Mouse (Mus musculus) layer of hippocampus, adult 8-10 months (tissue): Measurements from ENCODE around the gene Prkcz. TPM values are rescaled to one million over a fixed set of nuclear protein-coding genes. Genes with fewer than 3 reads are reported as not detected.
"Not testable (repeated sequence)": the region's sequence is repeated elsewhere in the genome, so short reads cannot be mapped to it uniquely, and the experiment has no call there.

Experiments
- DNase-seq, 2 experiments: peaks; one replicate each; pipeline ENCODE4 v3.0.0; 2022; ENCODE audit warnings: low spot score in 2 of 2
- total RNA-seq, 4 experiments: library from RNA; stranded (reverse); gene quantifications; 2 replicates each; pipeline ENCODE4 v1.2.4; 2022

Prkcz gene
- total RNA-seq, 4 experiments from 2014 or later: 144 to 189 (median 169) TPM

DNA sequence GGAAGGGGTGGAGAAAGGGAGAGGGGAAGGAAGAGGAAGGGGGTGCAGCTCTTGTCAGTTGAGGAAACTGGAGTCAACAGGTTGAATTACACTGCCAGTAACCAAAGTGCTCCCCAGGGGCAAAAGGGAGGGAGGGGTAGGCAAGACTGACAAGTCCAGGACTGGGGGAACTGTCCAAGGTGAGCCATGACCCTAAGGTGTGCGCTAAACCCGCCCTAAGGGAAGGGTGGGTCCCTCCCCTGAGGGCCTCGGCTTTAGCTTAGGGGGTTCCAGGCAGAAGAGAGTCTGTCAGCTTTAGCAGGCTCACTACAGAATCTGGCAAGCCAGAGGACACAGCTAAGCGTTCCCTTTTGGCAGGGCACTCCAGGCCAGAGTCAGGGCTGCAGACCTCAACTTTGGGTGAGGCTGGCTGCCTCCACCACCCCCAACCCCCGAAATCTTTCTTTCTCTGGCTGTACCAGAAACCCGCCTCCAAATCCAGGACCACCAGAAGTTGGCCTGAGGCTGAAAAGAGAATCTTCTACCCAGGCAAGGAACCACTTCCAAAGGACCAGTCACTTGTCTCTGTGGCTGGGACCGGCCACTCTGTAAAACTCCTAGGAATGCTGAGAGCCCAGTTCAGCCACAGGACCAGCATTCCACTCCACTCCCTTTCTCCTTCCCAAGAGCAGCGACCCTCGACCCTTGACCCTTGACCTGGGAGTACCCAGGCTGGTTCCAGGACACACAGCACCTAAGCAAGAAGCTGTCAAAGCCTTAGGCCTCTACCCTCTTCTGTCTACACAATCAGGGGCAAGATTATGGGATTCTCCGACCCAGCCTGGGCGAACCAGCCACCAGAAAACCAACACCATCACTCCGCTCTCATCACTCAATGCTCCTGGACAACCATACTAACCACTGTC is 1.3 kb downstream of the Prkcz start:
- no peak for DNase-seq

DNA sequence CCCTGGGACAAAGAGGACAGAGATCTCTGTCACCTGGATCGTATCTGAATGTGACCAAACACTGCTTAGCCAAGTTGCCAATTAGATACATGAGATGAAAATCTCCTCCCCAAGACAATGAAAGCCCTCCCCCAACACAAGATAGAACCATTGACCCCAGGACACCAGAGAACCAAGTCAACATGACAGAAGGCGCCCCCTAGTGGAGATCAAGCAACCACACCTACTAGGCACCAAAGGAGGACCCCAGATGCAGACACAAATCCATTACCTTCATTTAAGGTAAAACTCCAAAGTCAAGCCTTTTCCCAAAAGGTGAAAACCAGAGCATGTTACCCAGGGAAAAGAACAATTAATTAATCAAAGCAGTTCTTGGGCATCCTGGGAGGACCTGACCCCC is 3.6 kb downstream of the Prkcz start:
- no peak for DNase-seq

DNA sequence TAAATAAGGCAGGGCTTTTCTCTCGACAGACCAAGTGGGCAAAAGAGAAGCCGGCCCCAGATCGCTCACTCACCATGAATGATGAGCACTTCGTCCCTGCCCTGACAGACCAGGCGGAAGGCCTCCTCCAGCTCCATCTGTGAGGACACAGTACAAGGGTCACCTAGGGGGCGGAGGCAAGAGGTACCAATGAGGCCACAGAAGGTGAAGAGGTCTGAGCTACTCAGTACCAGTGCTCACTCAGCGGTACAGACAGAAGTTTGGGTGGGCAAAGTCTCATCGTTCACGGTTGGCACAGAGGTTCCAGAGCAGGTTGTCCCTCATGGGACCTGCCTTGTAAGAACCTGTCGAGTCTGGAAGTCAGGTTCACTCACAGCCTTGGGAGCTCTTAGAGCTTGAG is 4.8 kb downstream of the Prkcz start:
- no peak for DNase-seq

DNA sequence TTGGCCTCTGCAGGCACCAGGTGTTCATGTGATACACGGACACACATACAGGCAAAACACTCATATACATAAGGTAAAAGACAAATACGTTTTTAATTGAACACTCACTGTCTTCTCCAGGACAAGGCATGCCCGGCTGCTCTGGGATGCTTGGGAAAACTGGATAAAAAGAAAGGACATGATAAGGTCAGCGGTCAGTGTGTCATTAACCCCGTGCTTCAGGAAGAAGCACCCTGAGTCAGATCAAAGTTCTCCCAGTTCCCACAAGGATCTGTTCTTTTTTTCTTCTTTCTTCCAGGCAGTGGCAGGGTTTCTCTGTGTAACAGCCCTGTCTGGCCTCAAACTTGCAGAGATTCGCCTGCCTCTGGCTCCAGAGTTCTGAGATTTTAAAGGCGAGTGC is 6.6 kb downstream of the Prkcz start:
- no peak for DNase-seq

DNA sequence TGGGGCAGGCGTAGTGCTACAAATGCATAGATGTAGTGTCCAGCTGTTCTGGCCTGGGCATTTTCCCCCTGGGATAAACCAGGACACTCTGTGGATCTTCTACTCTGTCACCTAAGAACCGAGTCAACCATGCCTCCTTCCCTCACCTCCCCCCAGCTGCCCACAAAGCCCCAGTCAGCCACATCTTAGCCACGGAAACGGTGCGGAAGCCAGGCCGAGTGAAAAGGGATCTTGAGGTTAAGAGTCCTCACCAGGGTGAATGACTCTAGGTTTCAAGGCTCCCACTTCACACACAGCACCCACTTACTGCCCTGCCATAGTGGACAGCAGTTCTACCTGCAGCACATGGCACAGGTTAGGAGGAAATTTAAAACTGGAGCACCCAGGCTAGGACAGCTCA is 7.1 kb downstream of the Prkcz start:
- DNase-seq: no peak

DNA sequence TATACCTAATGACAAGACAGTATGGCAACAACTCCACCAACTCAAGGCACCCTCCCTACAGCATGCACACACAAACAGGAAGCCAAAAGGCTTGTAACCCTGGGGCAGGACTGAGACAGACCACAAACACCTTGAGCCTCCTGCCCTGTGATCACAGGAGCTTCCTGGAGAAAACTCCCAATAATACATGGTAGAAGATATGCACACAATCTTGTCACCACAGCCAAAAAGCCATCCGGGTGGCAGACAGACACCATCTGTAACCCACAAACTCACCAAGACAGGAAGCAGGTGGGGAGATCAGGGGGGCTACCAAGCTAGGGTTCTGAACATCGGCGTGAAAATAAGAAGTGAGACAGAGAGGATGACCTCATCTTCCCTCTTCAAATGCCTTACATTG is 8.6 kb downstream of the Prkcz start:
- no peak for DNase-seq

DNA sequence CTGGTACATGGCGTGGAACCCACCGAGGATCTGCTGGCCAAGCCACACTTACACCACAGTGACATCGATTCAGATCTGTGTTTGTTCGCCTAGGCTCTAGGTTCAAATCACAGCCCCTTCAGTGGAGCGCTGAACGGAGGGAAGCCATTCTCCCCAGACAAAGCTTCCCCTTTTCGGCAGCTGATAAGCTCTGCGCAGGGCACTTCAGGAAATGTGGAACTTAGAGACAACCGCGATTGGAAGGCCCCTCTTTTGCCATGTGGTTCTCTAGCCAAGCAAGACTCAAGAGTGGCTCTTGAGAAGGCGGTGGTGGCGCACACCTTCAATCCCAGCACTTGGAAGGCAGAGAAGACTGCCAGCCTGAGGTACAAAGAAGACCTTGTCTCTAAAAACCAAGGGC is 14.8 kb downstream of the Prkcz start:
- no peak for DNase-seq

DNA sequence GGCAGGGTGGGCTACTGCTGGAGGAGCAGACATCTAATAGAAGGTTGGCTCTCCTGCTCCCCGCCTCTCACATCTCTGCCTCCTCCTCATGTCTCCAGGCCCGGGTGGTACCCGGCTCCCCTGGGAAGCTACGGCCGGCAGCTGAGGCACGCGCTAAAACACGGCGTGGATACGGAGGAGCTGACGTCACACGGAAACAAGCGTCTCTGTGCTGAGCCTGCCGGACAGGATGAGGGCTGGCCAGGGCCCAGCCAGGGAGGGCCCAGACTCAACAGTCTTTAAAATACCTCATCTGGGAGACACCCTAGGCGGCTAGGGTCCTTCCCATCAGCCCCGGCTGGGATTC is 15.6 kb downstream of the Prkcz start:
- peak; percentile 86 for DNase-seq

DNA sequence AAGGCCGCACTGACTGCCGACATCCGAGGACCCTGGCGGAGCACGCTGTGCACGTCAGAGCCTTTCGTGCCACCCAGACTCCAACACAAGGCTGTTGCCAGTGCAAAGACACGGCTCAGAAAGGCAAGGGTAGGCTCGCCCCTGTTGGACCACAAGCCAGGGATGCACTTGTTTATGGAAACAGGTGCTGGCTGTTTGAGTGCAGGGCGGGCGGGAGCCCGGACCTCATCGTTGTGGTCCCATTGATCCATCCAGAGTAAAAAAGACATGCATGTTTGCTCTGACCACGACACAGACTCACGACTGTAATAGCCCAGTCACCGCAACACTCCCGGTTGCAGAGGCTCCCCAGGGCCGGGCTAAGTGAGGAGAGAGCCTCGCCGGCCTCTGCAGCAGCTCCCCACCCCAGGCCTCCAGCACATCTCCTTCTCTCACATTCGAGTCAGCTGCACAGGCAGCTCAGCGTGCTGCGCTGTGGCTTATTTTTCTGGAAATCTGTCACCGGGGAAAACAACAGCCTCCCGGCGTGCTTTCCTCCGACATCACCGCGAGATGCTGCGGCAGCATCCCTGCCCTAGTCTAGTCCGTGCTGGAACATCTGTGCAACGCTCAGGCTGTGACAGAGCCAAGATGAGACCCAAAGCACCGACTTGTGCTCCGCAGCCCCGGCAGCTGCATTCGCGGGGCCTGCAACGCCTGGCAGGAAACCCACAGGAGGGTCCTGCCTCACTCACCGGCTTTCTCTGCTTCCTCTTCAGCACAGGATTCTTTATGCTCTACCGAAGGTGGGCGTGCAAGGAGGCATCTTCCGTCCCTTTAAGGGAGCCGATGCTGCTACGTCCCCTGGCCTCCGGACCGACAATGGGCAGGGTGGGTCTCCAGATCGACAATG is 16.2 kb downstream of the Prkcz start:
- DNase-seq: peak; percentile 46 to 52

DNA sequence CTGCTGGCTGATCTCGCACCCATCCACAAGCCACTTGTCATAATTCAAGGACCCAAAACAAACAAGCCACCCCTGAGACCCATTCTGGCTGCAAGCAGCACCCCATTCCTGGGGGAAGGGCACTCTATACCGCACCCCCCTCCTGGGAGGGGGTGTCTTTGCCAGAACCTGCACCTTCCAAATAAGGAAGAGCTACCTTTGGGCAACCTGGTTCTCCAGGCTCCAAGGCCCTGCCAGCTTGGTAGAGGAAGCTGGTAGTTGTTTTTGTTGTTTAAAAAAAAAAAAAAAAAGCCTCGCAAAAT is 16.9 kb downstream of the Prkcz start:
- no peak for DNase-seq

DNA sequence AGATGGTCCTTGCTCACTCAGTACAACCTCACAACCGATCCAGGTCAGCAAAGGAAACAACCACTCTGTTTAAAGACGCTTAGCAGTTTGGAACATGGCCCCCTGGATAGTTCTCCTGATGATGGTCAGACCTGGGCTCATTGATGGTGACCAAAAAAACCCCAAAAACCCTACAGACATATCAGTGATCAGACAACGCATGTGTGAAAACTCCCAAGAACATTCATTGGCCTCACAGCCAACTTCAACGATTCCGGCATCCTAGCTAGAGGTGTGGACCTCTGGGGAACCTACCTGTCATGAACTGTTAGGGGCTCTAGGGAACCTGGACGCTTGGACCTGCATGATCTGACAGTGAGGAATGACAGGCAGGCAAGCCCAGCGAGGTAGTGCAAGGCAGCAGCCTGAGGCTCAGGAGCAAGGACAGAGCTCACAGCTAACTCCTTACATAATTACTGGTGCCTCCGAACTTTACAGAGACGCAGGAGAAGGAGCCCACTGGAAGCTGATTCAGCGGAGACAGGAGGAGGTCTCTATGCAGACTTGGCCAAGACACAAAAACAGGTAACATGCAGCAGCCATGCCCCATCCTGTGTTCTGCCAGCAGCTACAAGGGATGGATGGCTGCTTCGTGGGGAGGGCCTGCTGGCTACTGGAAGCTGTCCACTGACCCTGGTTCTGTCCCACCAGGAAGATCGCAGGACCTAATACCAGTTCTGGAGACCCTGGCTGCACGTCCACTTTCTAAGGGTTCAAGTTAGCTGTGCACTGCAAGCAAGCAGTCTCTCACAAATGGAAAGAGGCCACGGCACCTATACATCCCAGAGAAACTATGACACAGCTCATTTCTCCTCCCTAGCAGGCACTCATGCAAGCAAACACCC is 17.5 kb downstream of the Prkcz start:
- DNase-seq: no peak

DNA sequence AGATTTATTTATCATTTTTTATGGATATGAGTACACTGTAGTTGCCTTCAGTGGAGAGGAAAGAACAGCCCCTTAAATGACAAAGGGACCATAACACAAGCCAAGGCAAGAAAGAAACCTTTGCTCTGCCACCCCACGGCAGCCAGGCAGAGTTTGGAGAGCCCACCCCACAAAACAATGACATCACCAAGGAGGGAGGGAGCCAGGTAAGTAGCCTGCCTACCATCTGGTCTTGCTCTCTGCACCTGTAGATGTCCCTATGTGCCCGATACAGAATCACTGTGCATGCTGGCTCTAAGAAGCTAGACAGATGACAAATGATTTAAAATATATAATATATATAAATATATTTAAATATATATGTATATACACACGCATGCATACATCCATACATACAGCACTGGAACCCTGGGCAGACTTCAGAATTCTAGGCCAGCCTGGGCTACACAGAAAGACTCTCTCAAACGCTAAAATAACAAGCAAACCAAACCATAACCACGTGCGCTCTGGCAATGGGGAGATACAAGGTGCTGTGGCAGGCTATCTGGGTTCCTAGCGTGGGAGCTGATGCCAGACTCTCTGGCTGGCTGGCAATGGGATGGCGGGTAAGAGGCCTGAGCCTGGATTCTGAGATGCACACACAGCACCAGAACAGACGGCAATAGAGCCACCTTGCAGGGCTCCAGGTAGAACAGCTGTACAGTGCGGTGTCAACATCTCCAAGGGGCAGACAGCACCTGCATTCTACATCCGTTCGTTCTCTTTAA is 24.7 kb downstream of the Prkcz start:
- DNase-seq: no peak

DNA sequence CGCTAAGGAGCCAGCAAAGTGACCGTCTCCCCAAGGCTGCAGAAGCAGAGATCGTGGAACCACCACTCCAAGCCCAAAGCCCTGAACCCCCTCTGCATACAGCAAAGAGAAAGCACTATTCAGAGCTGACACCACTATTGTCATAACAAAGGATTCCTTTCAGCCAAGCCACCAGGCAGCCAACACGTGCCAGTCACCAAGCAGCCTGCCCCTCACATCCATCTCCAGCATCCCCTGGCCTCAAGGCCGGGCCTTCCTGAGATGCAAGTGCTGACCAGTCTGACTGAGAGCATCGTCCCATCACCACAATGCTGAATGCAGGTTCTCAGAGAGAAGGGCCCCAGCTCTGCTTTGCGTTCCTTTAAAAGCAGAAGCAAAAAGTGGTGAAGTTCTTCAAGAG is 28.9 kb downstream of the Prkcz start:
- DNase-seq: peak; percentile 45 to 61

DNA sequence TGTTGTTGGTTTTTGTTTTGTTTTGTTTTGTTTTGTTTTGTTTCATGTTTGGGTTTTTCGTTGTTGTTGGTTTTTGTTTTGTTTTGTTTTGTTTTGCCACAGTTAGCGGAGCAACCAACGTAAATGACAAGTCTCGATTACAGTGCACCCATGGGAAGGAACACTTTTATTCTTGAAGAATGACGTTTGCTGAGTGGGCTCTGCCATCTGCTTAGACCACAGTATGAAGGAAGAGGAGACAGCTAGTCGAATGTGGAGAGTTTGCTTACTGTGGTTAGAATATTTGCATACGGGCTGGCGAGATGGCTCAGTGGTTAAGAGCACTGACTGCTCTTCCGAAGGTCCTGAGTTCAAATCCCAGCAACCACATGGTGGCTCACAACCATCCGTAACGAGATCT is 32.8 kb downstream of the Prkcz start:
- not testable (repeated sequence) for DNase-seq

DNA sequence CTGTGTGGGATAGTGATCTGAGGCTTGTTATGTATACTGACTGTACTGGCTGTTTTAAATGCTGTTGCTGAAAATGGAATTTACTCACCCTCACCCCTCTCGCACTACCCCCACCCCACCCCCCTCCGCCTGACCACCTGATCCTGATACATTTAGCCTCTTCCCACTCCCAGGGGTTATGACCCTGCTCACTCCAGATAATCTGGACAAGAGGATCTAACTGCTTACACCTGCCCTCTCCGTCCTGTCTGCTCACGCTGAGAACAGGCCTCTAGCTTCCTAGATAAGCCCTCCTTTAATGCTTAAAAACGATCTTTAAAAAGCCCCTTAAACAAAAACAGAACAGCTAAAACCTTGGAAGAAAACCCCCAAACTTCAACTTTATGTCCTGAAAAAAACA is 35.4 kb downstream of the Prkcz start:
- no peak for DNase-seq

DNA sequence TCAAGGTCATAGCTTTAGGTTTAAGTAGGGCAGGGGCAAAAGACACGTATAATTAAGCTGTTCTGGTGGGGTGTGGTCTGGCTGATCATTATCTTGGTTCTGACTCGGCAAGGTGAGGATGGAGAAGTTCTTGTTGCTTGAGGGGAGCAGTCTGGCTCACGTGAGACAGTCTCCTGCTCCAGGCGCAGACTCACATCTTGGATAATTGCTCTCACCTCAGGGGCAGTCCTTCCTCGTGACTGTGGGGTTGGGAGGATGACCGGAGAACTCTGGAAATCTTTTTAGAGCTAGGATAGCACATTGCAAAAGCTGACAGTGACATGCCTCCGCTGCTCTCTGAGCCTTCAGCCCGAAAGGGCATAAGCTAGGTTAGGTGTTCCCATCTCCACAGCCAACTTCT is 36.6 kb downstream of the Prkcz start:
- DNase-seq: no peak

DNA sequence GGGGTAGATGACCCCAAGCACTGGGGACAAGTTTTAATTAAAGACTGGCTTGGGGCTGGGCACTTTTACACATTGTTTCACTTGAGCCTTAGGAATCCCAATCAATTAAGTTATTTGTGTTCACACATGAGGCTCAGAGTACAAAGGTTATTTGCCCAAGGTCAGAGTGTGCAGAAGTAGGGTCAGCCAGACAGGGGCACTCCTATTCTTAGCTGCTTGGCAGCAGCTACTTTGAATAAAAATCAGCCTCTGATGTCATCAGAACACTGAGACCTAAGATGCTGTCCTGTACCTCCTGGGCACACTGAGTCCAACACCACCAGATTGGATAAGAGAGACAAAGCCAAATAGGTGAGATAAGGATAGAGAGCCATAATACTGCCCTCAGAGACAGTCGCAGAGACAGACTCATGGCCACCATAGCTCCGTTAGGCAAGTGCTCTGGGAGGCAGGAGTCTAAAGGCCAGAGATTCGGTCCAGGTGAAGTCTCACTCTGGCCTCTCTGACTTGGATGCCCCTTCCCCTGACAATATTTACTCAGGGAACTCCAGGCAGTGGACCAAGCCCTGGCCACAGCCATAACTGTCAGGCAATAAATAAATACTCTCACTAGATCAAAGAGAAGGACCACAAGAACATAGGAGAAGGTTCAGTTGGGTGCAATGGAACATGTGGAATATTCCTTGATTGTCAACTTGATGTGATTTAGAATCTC is 37.9 kb downstream of the Prkcz start:
- no peak for DNase-seq

DNA sequence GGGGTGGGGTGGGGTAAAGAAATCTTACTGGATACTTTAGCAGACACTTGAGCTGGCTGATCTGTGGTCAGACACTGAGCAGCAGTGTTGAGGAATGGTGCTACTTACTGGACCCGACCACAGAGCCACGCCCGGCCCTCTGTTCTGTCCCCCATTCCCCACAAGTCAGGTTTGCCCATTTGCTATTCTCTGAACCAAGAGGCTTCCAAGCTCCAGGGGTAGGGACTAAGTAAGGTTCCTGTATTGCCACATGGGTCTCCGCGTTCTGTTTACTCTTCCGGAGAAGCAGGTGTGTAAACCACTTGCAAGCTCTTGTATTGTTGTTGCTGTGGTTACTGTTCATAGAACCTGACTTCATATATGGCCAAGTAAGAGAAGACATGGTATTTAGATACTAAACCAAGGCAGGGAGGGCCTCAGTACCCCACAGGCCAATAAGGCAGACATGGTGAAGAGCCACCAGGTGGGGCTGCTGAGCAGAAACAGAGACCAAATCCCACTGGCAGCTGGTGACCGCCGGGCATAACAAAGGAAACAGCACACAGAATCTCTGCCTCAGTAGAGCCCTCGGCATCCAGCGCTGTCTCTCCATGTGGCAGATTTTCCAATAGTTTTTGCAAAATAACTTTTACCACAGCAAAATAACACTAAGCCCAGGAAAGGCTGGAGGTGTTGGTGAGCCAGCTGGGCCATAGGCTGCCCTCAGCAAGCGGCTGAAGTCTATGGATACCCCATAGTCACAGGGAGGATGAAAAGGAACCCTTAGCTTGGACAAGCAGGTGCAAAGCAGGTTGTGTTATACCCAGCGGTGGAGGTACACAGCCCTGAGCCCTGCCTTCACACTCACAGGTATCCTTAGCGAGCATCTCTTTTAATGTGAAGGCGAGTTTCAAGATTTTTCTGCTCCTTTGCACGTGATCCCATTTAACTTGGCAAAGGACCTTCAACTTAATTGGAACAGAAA is 40.6 kb downstream of the Prkcz start:
- DNase-seq: peak in 1 of 2 experiments; percentile 52

DNA sequence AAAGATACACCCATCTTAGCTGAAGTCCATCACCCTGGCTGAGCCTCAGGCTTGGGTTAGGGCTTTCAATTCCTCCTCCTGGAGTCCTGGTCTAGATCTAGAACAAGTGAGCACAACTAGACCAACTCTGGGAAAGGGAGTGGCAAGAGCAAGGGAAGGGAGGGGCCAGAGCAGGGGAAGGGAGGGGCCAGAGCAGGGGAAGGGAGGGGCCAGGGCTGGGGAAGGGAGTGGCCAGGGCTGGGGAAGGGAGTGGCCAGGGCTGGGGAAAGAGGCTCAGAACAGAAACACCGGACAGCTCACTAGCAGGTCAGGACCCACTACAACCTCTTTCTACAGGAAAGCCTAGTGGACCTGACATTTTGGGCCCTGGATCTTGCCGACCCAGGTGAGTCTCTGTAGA is 42.9 kb downstream of the Prkcz start:
- DNase-seq: no peak
